Mouse (Mus musculus) cortical plate, adult 2 months (tissue): Measurements from ENCODE around the gene Erc2.

Experiments used
- CTCF ChIP-seq: fragments of 200-500 bp; IDR thresholded peaks from 2 replicates; pipeline ENCODE4 v1.5.1; 2011; ENCODE audit warnings: mild to moderate bottlenecking, control low read depth, low read length; ENCODE audit not compliant: insufficient read depth; ENCODE audit errors: extremely low read depth
- POLR2A ChIP-seq: fragments of 200-500 bp; IDR thresholded peaks from 2 replicates; pipeline ENCODE4 v1.6.1; 2011; ENCODE audit warnings: mild to moderate bottlenecking, low read length, control low read depth; ENCODE audit not compliant: insufficient read depth; ENCODE audit errors: extremely low read depth

DNA sequence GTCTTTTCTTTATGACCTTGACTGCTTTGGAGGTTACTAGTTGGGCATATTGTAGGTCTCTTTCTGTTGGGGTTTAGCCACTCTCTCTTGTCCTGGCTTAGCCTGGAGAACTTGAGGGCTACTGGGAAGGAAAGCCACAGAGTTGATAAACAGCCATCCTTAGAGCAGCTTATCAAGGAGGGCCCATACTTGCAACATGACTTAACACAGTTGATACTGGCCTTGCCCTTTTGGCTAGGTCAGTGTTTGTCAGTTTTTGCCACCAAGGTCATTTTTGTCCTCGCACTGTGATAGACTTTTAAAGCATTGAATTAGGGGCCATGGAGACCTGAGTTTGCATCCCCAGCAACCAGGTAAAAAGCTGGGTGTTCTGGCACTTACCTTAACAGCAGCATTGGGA, 858.6 kb downstream of the Erc2 start:
- TF ChIP-seq POLR2A (no peak), CTCF (no peak)
